Mouse (Mus musculus): ENCODE results near the gene Sez6l2. TPM values are rescaled to one million over a fixed set of nuclear protein-coding genes. Genes with fewer than 3 reads are reported as not detected.
"Not testable (repeated sequence)": the region's sequence is repeated elsewhere in the genome, so short reads cannot be mapped to it uniquely, and the experiment has no call there.

Gene Sez6l2
- 0.46 and 0.50 TPM in 2 replicates for polyA plus RNA-seq (2015; fragmentation: Nextera tagmentation; extraction: Ambion mirVana)

DNA sequence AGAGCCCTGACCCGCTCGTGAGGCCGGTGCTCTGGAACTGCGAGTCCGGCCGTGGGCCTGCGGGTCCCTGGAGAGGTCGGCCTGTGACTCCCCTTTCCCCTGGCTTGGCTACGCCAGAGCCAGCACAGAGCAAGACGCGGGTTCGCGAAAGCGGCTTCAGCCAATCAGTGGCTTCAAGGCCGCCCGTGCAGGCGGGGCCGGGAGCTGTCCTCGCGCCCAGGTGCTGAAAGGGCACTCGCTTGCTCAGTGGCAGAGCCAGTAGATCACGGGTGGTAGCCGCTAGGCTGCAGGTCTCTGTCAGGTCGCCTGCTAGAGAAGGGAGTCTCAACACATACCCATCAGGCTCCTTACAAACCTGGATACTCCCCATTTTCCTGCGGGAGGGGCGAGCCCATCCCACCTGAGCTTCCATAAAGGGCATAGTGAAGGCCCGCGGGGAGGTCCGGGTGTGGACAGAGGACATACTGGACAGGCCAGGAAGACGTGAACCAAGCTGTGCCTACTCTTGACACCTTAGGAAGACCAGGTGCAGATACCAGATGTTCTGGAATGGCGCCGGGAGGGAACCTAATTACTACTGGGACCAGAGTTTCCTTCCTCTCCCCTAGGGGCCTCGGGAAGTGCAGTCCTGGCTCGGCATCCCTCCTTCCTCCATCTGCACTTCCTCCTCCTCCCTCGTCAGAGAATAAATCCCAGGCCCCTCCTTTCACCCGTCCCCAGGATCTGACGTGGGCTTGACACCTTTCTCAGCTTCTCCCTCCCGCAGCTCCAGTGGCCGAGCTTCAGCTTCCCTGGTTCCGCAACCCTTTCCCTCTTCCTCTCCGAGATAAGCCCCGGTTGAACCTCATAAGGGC lies at the start of gene Sez6l2:
Gene Sez6l2, plus strand, starts transcription at position 771 of the 854 bp plus-strand sequence.
- no peak within 1 kb of the TSS for H3K9ac ChIP-seq

DNA sequence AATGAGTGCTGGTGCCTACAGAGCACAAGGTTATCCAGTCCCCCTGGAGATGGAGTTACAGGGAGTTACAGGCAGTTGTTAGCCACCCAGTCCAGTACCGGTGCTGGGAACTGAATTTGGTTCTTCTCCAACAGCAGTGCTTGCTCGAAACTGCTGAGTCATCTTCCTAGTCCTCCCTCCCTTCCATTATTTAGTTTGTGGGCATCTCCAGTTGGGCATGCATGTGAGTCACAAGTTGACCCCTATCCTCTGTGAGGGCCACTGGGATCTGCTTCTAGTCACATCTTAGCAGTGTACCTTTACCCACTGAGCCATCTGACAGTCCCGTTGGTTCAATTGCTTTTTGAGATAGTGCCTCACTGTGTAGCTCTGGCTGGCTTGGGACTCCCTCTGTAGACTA lies 44.8 kb upstream of the Sez6l2 start:
- Histone ChIP-seq H3K9me3 (no peaks in the 10 kb centered on the region), H3K36me3 (no peaks in the 10 kb centered on the region), H3K4me3 (no peak overlapping the region), H3K9ac (no peak overlapping the region), H3K27me3 (no peaks in the 10 kb centered on the region), H3K27ac (no peak overlapping the region), H3K4me2 (no peak overlapping the region), H3K4me1 (no peaks in the 10 kb centered on the region)
- WGBS: 73% methylated on average over 3 of the region's 3 CpGs
- ATAC-seq (ENCODE audit: insufficient number of reproducible peaks, low FRiP score, low TSS enrichment, low read depth): no peak

More for the DNA sequence above, at the start of gene Sez6l2:
- Histone ChIP-seq H3K27ac (no peak within 1 kb of the TSS), H3K4me2 (peak within 1 kb of the TSS; percentile 99), H3K4me1 (peaks cover 24% of the 10 kb centered on the region), H3K4me3 (peak within 1 kb of the TSS; percentile 47), H3K36me3 (peaks cover 7% of the 10 kb centered on the region; the same call in 1 of the 2 replicates), H3K27me3 (peaks cover 40% of the 10 kb centered on the region), H3K9me3 (no peaks in the 10 kb centered on the region)
- ATAC-seq (ENCODE audit: insufficient number of reproducible peaks, low FRiP score, low TSS enrichment, low read depth): peak; percentile 78
- WGBS: under 1% methylated on average over 36 of the region's 42 CpGs

GRCm38 (mm10) chr7:126914844-126915243 lies 35.5 kb upstream of the Sez6l2 start:
- 81% methylated on average over 3 of the region's 3 CpGs for WGBS
- Histone ChIP-seq H3K36me3 (no peaks in the 10 kb centered on the region), H3K27ac (no peak overlapping the region), H3K4me2 (no peak overlapping the region), H3K9me3 (no peaks in the 10 kb centered on the region), H3K27me3 (no peaks in the 10 kb centered on the region), H3K4me1 (no peaks in the 10 kb centered on the region), H3K4me3 (no peak overlapping the region), H3K9ac (no peak overlapping the region)
- ATAC-seq (ENCODE audit: insufficient number of reproducible peaks, low FRiP score, low TSS enrichment, low read depth): no peak

- not testable (repeated sequence) for H3K4me3 ChIP-seq; H3K4me1 ChIP-seq; H3K27ac ChIP-seq; H3K9me3 ChIP-seq; ATAC-seq (ENCODE audit: insufficient number of reproducible peaks, low FRiP score, low TSS enrichment, low read depth); H3K27me3 ChIP-seq; H3K36me3 ChIP-seq; H3K4me2 ChIP-seq; H3K9ac ChIP-seq
- WGBS: 36% methylated on average over 4 of the region's 4 CpGs
Observed at GRCm38 (mm10) chr7:126918356-126918755, 32.0 kb upstream of the Sez6l2 start.

GRCm38 (mm10) chr7:126919973-126920372 lies 30.4 kb upstream of the Sez6l2 start:
- Histone ChIP-seq H3K9ac (no peak overlapping the region), H3K27ac (no peak overlapping the region), H3K27me3 (no peaks in the 10 kb centered on the region), H3K9me3 (no peaks in the 10 kb centered on the region), H3K36me3 (no peaks in the 10 kb centered on the region), H3K4me1 (no peaks in the 10 kb centered on the region), H3K4me2 (no peak overlapping the region), H3K4me3 (no peak overlapping the region)
- ATAC-seq (ENCODE audit: insufficient number of reproducible peaks, low FRiP score, low TSS enrichment, low read depth): no peak
- WGBS: 80% methylated on average over 4 of the region's 4 CpGs

DNA sequence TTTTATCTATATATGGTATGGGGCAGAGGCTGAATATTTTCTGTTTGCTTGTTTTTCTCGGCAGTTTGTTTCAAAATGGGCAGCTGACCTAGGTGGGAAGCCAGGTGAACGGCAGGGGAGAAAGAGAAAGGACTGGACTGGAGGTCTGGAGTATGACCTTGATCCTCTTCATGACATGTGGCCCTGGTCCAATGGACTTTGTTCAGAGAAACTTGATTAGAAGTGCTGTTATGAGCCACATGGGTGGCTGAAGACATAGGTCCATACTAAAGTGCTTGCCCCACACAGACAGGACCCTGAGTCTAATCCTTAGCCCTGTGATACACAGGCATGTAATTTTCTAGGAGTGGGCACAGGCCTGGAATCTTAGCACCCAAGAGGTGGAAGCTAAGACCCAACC lies 28.8 kb upstream of the Sez6l2 start:
- Histone ChIP-seq H3K4me3 (no peak overlapping the region), H3K27me3 (no peaks in the 10 kb centered on the region), H3K9ac (no peak overlapping the region), H3K27ac (no peak overlapping the region), H3K36me3 (no peaks in the 10 kb centered on the region), H3K4me2 (no peak overlapping the region), H3K9me3 (no peaks in the 10 kb centered on the region), H3K4me1 (no peaks in the 10 kb centered on the region)
- ATAC-seq (ENCODE audit: insufficient number of reproducible peaks, low FRiP score, low TSS enrichment, low read depth): no peak
- WGBS: 67% methylated on average over 2 of the region's 2 CpGs

- Histone ChIP-seq H3K4me2 (no peak within 1 kb of the TSS), H3K27ac (peak within 1 kb of the TSS; percentile 22), H3K36me3 (no peaks in the 10 kb centered on the region), H3K9ac (no peak within 1 kb of the TSS), H3K27me3 (no peaks in the 10 kb centered on the region), H3K9me3 (no peaks in the 10 kb centered on the region), H3K4me3 (no peak within 1 kb of the TSS), H3K4me1 (no peaks in the 10 kb centered on the region)
- 36% methylated on average over 5 of the region's 5 CpGs for WGBS
- peak; percentile 69; the same call in 1 of the 2 replicates for ATAC-seq (ENCODE audit: insufficient number of reproducible peaks, low FRiP score, low TSS enrichment, low read depth)
Observed at GRCm38 (mm10) chr7:126922624-126923060, 27.7 kb upstream of the Sez6l2 start, which contains the start of gene Tmem219. Tmem219 (minus strand) TSS chr7:126922917.

GRCm38 (mm10) chr7:126923999-126924398 lies 26.4 kb upstream of the Sez6l2 start:
- no peak overlapping the region for H3K9ac ChIP-seq
- no peak overlapping the region for H3K27ac ChIP-seq
- no peak overlapping the region for H3K4me3 ChIP-seq
- H3K9me3 ChIP-seq: no peaks in the 10 kb centered on the region
- H3K36me3 ChIP-seq: no peaks in the 10 kb centered on the region
- H3K4me2 ChIP-seq: no peak overlapping the region
- WGBS: 86% methylated on average over 5 of the region's 5 CpGs
- no peak for ATAC-seq (ENCODE audit: insufficient number of reproducible peaks, low FRiP score, low TSS enrichment, low read depth)
- H3K27me3 ChIP-seq: no peaks in the 10 kb centered on the region
- H3K4me1 ChIP-seq: no peaks in the 10 kb centered on the region

GRCm38 (mm10) chr7:126926299-126926698 lies 24.1 kb upstream of the Sez6l2 start:
- no peak overlapping the region for H3K4me3 ChIP-seq
- no peak for ATAC-seq (ENCODE audit: insufficient number of reproducible peaks, low FRiP score, low TSS enrichment, low read depth)
- 24% methylated on average over 3 of the region's 3 CpGs for WGBS
- no peaks in the 10 kb centered on the region for H3K9me3 ChIP-seq
- H3K36me3 ChIP-seq: peaks cover 5% of the 10 kb centered on the region; the same call in 1 of the 2 replicates
- no peak overlapping the region for H3K27ac ChIP-seq
- H3K4me2 ChIP-seq: no peak overlapping the region
- peaks cover 11% of the 10 kb centered on the region for H3K4me1 ChIP-seq
- H3K9ac ChIP-seq: no peak overlapping the region
- no peaks in the 10 kb centered on the region for H3K27me3 ChIP-seq

- Histone ChIP-seq H3K4me3 (peak within 1 kb of the TSS; percentile 92), H3K36me3 (peaks cover 17% of the 10 kb centered on the region), H3K27ac (peak within 1 kb of the TSS; percentile 81), H3K9me3 (no peaks in the 10 kb centered on the region), H3K27me3 (no peaks in the 10 kb centered on the region), H3K4me1 (peaks cover 11% of the 10 kb centered on the region), H3K4me2 (peak within 1 kb of the TSS; percentile 94), H3K9ac (peak within 1 kb of the TSS; percentile 87)
- peak; percentile 94 for ATAC-seq (ENCODE audit: insufficient number of reproducible peaks, low FRiP score, low TSS enrichment, low read depth)
- WGBS: 4% methylated on average over 55 of the region's 56 CpGs
Observed at GRCm38 (mm10) chr7:126928384-126929037, 21.9 kb upstream of the Sez6l2 start, which contains the start of gene Kctd13. Kctd13 (plus strand) TSS chr7:126928879.

DNA sequence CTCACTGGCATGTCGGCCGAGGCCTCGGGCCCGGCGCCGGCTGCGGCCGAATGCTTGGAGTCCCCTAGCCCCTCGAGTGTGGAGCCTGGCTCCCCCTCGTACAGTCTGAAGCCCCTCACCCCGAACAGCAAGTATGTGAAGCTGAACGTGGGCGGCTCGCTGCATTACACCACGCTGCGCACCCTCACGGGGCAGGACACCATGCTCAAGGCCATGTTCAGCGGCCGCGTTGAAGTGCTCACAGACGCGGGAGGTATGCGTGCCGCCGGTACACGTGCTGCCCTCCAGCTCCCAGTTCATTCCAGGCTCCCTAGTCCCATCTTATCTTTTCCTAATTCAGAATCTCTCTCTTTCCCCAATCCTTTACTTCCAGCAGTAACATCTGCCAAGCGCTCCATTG lies 21.3 kb upstream of the Sez6l2 start:
- under 1% methylated on average over 27 of the region's 27 CpGs for WGBS
- peak; percentile 62 for ATAC-seq (ENCODE audit: insufficient number of reproducible peaks, low FRiP score, low TSS enrichment, low read depth)
- Histone ChIP-seq H3K4me3 (peak overlapping the region; percentile 92), H3K9ac (peak overlapping the region; percentile 87), H3K27ac (peak overlapping the region; percentile 81), H3K4me2 (peak overlapping the region; percentile 94), H3K27me3 (no peaks in the 10 kb centered on the region), H3K4me1 (peaks cover 11% of the 10 kb centered on the region), H3K36me3 (peaks cover 19% of the 10 kb centered on the region), H3K9me3 (no peaks in the 10 kb centered on the region)

- Histone ChIP-seq H3K4me2 (no peak overlapping the region), H3K27me3 (no peaks in the 10 kb centered on the region), H3K9me3 (no peaks in the 10 kb centered on the region), H3K9ac (no peak overlapping the region), H3K4me1 (peaks cover 11% of the 10 kb centered on the region), H3K4me3 (no peak overlapping the region), H3K27ac (no peak overlapping the region), H3K36me3 (peaks cover 39% of the 10 kb centered on the region)
- ATAC-seq (ENCODE audit: insufficient number of reproducible peaks, low FRiP score, low TSS enrichment, low read depth): no peak
- 98% methylated on average over 2 of the region's 2 CpGs for WGBS
Observed at GRCm38 (mm10) chr7:126932652-126933051, 17.7 kb upstream of the Sez6l2 start.
